Mouse (Mus musculus) megakaryocyte, embryonic 14.5 days (primary cell): ENCODE data around the gene Crtc3. TPM values are rescaled to one million over a fixed set of nuclear protein-coding genes. Genes with fewer than 3 reads are reported as not detected.

ENCODE experiments used
- H3K27me3 ChIP-seq: replicated peaks from 2 replicates; pipeline ENCODE3; 2012; ENCODE audit warnings: inconsistent platforms
- H3K36me3 ChIP-seq: replicated peaks from 2 replicates; pipeline ENCODE3; 2012; ENCODE audit warnings: low read length, inconsistent platforms, mixed read lengths
- H3K4me1 ChIP-seq: 2 replicates; pipeline ENCODE4 v1.6.1; 2012; ENCODE audit warnings: inconsistent platforms
- H3K4me3 ChIP-seq: replicated peaks from 2 replicates; pipeline ENCODE3; 2012; ENCODE audit warnings: moderate library complexity, mild to moderate bottlenecking, inconsistent platforms
- H3K9me3 ChIP-seq: 2 replicates; pipeline ENCODE4 v1.6.1; 2012; ENCODE audit warnings: inconsistent platforms
- FLI1 ChIP-seq: IDR thresholded peaks from 2 replicates; pipeline ENCODE4 v1.6.1; 2012; ENCODE audit warnings: low read length, inconsistent platforms, mixed read lengths
- GATA1 ChIP-seq: IDR thresholded peaks from 3 replicates; pipeline ENCODE4 v1.6.1; 2012; ENCODE audit warnings: mixed read lengths, low read length, inconsistent platforms, borderline replicate concordance
- polyA plus RNA-seq: library from polyadenylated mRNA; stranded (reverse); fragments of >175 nt; gene quantifications from 2 replicates; pipeline ENCODE4 v1.2.3, GENCODE M21; 2012; ENCODE audit warnings: low replicate concordance; ENCODE audit not compliant: insufficient read depth

Gene Crtc3
- polyA plus RNA-seq, 1 experiment = 9.4 TPM

DNA sequence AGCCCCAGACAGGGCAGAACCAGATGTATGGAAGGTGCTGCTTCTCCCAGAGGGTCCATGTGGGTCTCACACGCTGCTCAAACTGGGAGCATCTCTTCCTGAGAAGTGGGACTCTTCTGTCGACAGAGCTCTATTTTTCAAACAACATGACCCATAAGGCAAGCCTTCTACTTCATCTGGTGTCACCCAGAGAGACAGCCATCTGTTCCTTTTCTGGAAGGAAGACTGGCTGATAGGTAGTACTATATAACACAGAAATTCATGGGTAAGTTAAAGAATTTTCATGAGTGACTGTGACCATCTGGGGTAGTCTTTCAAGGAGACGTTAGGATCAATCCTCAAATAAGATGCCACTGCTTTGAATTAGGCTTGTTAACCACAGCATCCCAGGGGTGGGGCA is 115.6 kb downstream of the Crtc3 start:
- Histone ChIP-seq H3K9me3 (no peaks in the 10 kb centered on the region), H3K4me1 (peaks cover 61% of the 10 kb centered on the region), H3K4me3 (no peak overlapping the region), H3K27me3 (peaks cover 2% of the 10 kb centered on the region), H3K36me3 (no peaks in the 10 kb centered on the region)
- TF ChIP-seq GATA1 (no peak), FLI1 (no peak)

GRCm38 (mm10) chr7:80567982-80568381 is 120.7 kb downstream of the Crtc3 start:
- Histone ChIP-seq H3K36me3 (no peaks in the 10 kb centered on the region), H3K4me3 (no peak overlapping the region), H3K27me3 (peaks cover 7% of the 10 kb centered on the region), H3K4me1 (peaks cover 11% of the 10 kb centered on the region), H3K9me3 (no peaks in the 10 kb centered on the region)
- TF ChIP-seq FLI1 = no peak

DNA sequence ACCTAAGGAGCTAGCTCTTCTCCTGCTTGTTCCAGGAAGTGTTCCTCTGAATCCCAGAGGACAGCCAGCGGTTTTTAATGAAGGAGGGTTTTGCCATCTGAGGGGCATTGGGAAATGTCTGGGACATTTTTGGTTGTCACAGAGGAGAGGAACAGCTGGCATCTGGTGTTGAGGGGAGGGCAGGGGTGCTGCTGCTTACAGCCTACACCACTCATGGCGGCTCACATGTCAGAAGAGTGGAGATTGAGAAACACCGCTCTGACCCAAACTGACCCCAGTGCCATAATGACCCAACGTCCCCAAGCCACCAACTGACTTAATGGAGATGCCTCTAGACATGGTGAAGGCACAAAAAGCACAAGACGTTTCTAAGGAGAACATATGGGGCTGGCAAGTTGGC is 126.7 kb downstream of the Crtc3 start:
- Histone ChIP-seq H3K4me1 (peaks cover 5% of the 10 kb centered on the region), H3K4me3 (no peak overlapping the region), H3K27me3 (peaks cover 7% of the 10 kb centered on the region), H3K9me3 (peaks cover 6% of the 10 kb centered on the region), H3K36me3 (no peaks in the 10 kb centered on the region)
- no peak for TF ChIP-seq FLI1
- TF ChIP-seq GATA1 = no peak

DNA sequence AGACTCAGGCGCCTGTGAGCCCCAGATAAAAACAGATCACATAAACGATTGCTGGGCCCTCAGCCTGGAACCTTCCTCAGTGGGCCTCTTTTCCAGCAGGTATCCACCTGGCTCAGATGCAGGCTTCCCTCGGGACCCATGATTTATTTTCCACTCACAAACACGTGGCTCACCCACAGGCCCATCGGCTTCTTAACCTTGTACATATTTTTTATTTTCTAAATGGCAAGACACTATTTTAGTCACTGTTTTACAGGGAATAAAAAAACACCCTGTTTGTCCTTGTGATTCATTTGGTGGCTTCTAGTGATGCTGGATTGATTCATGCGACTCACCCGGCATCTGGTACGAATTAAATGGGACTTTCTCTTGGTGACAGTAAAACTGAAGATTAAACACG is 127.4 kb downstream of the Crtc3 start:
- Histone ChIP-seq H3K36me3 (no peaks in the 10 kb centered on the region), H3K27me3 (peaks cover 5% of the 10 kb centered on the region), H3K9me3 (peaks cover 6% of the 10 kb centered on the region), H3K4me3 (no peak overlapping the region), H3K4me1 (peaks cover 11% of the 10 kb centered on the region)
- TF ChIP-seq GATA1 (no peak), FLI1 (no peak)

- Histone ChIP-seq H3K4me1 (peaks cover 36% of the 10 kb centered on the region), H3K27me3 (peaks cover 2% of the 10 kb centered on the region), H3K9me3 (peaks cover 6% of the 10 kb centered on the region), H3K4me3 (no peak overlapping the region), H3K36me3 (no peaks in the 10 kb centered on the region)
- TF ChIP-seq FLI1 = no peak
- TF ChIP-seq GATA1 = no peak
Observed at GRCm38 (mm10) chr7:80558572-80558971, 130.1 kb downstream of the Crtc3 start.

DNA sequence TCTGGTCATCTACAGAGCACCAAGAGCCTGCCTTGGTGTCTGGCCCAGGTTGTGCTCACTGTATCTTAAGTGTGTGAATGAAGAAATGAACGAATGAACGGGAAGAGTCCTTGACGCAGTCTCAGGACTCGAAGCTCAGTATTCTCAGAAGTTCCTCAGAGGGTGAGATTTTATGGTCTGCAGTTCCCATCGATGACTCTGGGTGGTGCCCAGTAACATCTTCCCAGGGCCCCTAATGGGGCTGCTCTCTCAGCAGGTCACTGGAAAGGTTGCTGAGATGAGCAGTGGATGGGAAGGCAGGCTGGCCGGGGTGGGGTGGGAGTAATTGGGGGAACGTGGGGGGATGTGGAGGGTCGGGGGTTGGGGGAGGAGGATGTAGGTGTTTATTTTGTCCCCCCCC is 130.6 kb downstream of the Crtc3 start:
- Histone ChIP-seq H3K36me3 (no peaks in the 10 kb centered on the region), H3K9me3 (peaks cover 6% of the 10 kb centered on the region), H3K4me1 (peaks cover 36% of the 10 kb centered on the region), H3K4me3 (no peak overlapping the region), H3K27me3 (peaks cover 2% of the 10 kb centered on the region)
- TF ChIP-seq FLI1 (no peak), GATA1 (no peak)

GRCm38 (mm10) chr7:80557161-80557560 is 131.5 kb downstream of the Crtc3 start:
- no peak for TF ChIP-seq FLI1
- no peak for TF ChIP-seq GATA1
- Histone ChIP-seq H3K27me3 (no peaks in the 10 kb centered on the region), H3K4me3 (no peak overlapping the region), H3K4me1 (peaks cover 36% of the 10 kb centered on the region), H3K9me3 (peaks cover 6% of the 10 kb centered on the region), H3K36me3 (no peaks in the 10 kb centered on the region)

DNA sequence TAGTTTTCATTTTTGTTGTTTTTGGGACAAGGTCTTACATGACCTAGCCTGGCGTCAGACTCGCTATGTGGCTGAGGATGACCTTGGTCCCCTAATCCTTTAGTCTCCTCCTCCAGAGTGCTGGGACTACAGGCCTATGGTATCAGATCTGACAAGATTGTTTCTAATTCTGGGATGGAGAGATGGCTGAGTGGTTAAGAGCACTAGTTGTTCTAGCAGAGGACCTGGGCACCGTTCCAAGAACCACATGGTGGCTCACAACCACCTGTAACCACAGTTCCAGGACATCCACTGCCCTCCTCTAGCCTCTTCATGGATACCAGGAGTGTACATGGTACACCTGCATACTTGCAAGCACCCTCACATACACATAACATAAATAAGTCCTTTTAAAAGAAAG is 132.5 kb downstream of the Crtc3 start:
- TF ChIP-seq GATA1 (no peak), FLI1 (no peak)
- H3K4me1 ChIP-seq = peaks cover 36% of the 10 kb centered on the region
- no peaks in the 10 kb centered on the region for H3K27me3 ChIP-seq
- H3K4me3 ChIP-seq = no peak overlapping the region
- peaks cover 6% of the 10 kb centered on the region for H3K9me3 ChIP-seq
- H3K36me3 ChIP-seq = no peaks in the 10 kb centered on the region

- H3K4me3 ChIP-seq = peak overlapping the region; percentile 69
- H3K36me3 ChIP-seq = no peaks in the 10 kb centered on the region
- no peaks in the 10 kb centered on the region for H3K9me3 ChIP-seq
- TF ChIP-seq FLI1 (no peak), GATA1 (no peak)
- peaks cover 36% of the 10 kb centered on the region for H3K4me1 ChIP-seq
- no peaks in the 10 kb centered on the region for H3K27me3 ChIP-seq
Observed at GRCm38 (mm10) chr7:80555146-80555545, 133.5 kb downstream of the Crtc3 start.

DNA sequence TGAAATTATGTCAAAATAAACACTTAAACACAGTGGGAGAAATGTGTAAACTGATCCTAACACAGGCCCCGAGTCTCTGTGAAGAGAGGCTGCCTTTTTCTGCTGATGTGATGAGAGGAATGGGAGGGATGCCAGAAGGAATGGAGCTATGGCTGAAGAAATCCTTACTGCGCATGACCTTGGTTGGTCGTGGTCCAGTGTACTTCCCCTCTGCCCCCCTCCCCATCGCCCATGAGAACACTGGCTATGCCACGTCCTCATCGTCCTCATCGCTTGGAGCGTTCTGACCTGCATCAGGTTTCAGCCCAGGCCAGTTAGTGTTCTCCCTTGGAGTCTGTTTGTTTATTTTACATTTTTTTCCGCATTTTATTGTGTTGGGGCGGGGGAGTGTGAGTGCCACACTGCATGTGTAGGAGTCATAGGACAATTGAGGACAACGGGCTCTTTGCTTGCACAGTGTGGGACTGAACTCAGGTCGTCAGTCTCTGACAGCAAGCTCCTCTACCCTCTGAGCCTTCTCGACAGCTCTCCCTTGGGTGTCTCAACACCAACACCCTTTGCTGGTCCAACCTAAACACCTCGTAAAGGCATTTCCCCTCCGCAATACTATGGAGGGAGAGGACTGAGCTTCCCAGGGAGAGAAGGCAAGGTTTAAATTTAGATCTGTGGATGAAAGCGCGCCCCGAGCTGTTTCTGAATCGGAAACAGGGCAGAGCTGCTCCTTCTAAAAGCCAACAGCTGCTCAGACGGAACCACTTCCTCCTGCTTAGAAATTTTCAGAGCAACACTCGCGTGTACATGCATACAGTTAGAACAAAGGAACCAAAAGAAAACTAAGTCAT is 134.3 kb downstream of the Crtc3 start:
- Histone ChIP-seq H3K27me3 (no peaks in the 10 kb centered on the region), H3K4me3 (peak overlapping the region; percentile 69), H3K4me1 (peaks cover 36% of the 10 kb centered on the region), H3K36me3 (no peaks in the 10 kb centered on the region), H3K9me3 (no peaks in the 10 kb centered on the region)
- no peak for TF ChIP-seq FLI1
- TF ChIP-seq GATA1 = no peak
